Mouse (Mus musculus) left cerebral cortex, postnatal 10 days (tissue): ENCODE results near the gene Fam213b. TPM values are rescaled to one million over a fixed set of nuclear protein-coding genes. Genes with fewer than 3 reads are reported as not detected.

Experiments
- DNase-seq, 2 experiments: peaks; one replicate each; pipeline ENCODE4 v3.0.0; 2021 to 2022; ENCODE audit warnings: low spot score in 2 of 2, mixed read lengths in 1 of 2; ENCODE audit errors: extremely low spot score in 1 of 2
- intact Hi-C: fragments of 180-260 bp; cut with DNase I; formaldehyde crosslinking; loops from one replicate; pipeline ENCODE4 v1.15.1; 2025
- total RNA-seq, 2 experiments: library from RNA; stranded (reverse); gene quantifications; 2 replicates each; pipeline ENCODE4 v1.2.3; 2021

The Fam213b gene
- total RNA-seq, 2 experiments from 2014 or later: 25.5 to 26.0 TPM

DNA sequence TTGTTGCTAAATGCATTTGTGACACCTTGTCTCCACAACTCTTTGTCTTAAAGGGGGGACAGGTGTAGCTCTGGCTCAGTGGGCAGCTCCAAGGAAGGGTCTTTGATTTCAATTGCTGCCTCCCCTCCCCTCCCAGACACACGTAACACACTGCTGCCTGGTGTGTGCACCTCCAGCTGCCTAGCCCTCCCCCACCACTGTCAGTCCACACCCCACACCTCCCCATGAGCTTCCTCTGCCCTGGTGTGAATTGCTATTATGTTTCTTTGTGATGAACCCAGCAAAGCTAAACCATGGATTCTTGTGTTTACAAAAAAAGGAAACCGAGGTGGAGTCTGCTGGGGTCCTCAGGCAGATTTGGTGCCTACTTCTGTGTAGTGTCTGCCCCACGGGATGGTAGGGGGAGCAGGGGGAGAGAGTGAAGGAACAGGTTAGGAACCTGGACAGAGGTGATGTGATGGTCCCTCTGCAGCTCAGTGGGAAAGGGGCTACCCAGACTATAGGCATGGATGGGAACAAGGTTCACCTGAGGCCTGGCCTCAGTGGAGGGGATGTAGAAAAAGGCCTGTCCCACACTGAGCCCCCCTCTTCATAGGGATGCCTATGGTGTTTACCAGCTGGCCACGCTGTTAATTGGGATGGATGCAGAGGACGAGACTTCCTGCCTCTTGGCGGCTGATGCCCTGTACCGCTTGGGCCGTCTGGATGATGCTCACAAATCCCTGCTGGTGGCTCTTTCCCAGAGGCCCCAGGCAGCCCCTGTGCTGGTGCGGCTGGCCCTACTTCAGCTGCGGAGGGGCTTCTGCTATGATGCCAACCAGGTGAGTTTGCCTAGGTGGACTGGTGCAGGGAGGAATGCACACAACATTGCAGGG, 41.3 kb downstream of the Fam213b start:
- intact Hi-C loops: no loop called here
- DNase-seq: no peak

DNA sequence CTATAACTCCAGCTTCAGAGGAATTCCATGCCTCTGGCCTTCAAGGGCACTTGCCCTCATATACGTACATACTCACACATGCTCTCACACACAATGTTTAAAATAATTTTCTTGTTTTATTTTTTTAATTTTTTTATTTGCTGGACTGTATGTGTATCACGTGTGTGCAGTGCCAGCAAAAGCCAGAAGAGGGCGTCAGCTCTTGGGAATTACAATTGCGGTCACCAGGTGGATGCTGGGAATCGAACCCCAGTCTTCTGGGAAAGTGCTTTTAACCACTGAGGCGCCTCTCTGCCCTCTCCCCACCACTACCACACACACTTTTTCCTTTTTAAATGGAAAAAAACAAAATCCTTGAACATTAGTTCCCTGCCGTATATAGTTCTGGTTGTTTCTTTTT, 42.1 kb downstream of the Fam213b start:
- peak in 1 of 2 experiments; percentile 39 for DNase-seq
- intact Hi-C loops: no loop called here

DNA sequence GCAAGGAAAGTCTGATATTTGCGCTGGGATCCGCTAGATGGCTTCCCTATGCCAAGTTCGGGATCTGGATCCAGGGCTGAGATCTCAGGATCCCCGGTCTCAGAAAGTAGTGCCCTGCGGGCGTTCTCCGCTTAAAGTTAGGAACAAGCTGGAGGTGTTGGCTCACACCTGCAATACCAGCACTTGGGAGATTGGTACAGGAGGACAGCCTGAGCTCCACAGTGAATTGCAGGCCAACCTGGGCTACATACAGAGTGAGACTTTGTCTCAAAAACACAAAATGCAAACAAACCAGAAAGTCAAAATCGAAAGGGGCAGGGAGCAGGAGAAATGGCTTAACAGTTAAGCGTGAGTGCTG, 42.5 kb downstream of the Fam213b start:
- no peak for DNase-seq
- intact Hi-C loops: no loop called here

- peak; percentile 89 to 91 for DNase-seq
These were observed 43.0 kb downstream of the Fam213b start for GRCm38 (mm10) chr4:154855721-154856479.

GRCm38 (mm10) chr4:154854676-154855345, 44.1 kb downstream of the Fam213b start:
- intact Hi-C loops: no loop called here
- no peak for DNase-seq

More at GRCm38 (mm10) chr4:154855721-154856479, 43.0 kb downstream of the Fam213b start:
- intact Hi-C loops: no loop called here

DNA sequence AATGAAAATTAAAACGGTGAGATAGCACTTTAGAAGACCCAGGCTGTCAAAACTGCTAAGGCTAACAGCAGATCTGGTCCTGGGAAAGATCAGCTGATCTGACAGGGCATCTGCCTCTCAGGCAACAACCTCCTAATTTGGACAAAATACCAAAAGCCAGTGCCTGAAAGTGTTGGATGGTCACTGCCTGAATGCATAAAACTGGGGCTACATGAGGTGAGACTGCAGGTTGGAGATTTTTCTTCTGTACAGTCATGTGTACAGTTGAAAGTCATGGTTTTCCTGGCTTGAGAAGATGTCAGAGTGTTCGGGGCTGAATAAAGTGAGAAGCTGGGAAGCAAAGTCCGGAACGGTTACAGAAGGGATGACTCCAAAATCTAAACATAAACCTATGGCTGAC, 45.1 kb downstream of the Fam213b start:
- no peak for DNase-seq
- intact Hi-C loops: no loop called here

DNA sequence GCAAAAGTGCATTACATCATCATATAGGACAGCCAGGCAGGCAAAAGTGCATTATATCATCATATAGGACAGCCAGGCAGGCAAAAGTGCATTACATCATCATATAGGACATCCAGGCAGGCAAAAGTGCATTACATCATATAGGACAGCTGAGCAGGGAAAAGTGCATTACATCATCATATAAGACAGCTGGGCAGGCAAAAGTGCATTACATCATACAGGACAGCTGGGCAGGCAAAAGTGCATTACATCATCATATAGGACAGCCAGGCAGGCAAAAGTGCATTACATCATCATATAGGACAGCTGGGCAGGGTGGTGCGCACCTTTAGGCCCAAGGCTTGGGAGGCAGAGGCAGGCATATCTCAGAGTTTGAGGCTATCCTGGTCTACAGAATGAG, 46.2 kb downstream of the Fam213b start:
- peak in 1 of 2 experiments; percentile 7 for DNase-seq
- intact Hi-C loops: no loop called here

Other genes starting within 250 kb of the Fam213b start
- gene Actrt2, start 231.3 kb downstream of the Fam213b start, total RNA-seq: not detected
- 1 to 10 TPM; 2.5 to 2.9 TPM for gene Ttc34, start 61.7 kb downstream of the Fam213b start, total RNA-seq
- under 1 TPM; 0.22 to 0.51 TPM for gene Mmel1, start 29.6 kb downstream of the Fam213b start, total RNA-seq
- gene Tnfrsf14, start 29.4 kb upstream of the Fam213b start, total RNA-seq: under 1 TPM; 0.61 to 0.99 TPM
- 10 to 100 TPM; 33.3 to 61.6 TPM for gene Hes5, start 61.8 kb upstream of the Fam213b start, total RNA-seq
- 10 to 100 TPM; 30.6 to 31.9 TPM for gene Pank4, start 65.0 kb upstream of the Fam213b start, total RNA-seq
- gene Plch2, start 157.6 kb upstream of the Fam213b start, total RNA-seq: 10 to 100 TPM; 33.3 to 41.2 TPM
- gene Pex10, start 167.9 kb upstream of the Fam213b start, total RNA-seq: 10 to 100 TPM; 18.0 to 19.3 TPM
- gene Rer1, start 187.2 kb upstream of the Fam213b start, total RNA-seq: 10 to 100 TPM; 68.8 to 71.0 TPM
- gene Morn1, start 187.4 kb upstream of the Fam213b start, total RNA-seq: 10 to 100 TPM; 16.0 to 16.3 TPM